Mouse (Mus musculus): ENCODE results near the gene A530016L24Rik. TPM values are rescaled to one million over a fixed set of nuclear protein-coding genes. Genes with fewer than 3 reads are reported as not detected.

The A530016L24Rik gene
- total RNA-seq (2021) = 1 to 10 TPM in 1 of 2 experiments, under 1 TPM in 1; 0.48 to 1.9 TPM
- long read RNA-seq, experiment 1, partial matches to known transcripts = 1 of 2 reads
- long read RNA-seq, experiment 1, other reads (novel, unspliced or antisense) = 1 of 2 reads
- long read RNA-seq, experiment 2, partial matches to known transcripts = 0 of 4 reads
- long read RNA-seq, experiment 2, other reads (novel, unspliced or antisense) = 2 of 4 reads

DNA sequence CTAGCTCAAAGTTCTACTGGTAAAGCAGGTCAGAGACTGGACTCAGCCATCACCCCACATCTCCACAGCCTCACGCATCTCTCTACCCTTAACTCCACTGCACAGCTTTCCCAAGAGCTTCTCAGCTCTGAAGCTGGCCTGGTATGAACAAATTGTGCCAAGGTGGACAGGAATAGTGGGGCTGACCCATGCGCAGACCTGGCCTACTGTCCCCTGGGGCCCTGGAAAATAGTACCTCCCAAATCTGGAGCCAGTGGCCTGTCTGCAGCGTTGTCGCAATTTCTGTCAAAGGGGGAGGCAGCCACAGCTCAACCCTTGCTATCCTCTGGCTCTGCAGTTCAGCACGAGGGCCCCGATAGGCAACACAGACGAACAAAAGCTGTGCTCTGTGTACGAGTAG is at the start of gene A530016L24Rik:
Gene A530016L24Rik (plus strand): TSS at position 315 of the 400 bp plus-strand sequence.
- peak within 1 kb of the TSS; percentile 70 for H3K27ac ChIP-seq
- DNase-seq = no peak
- intact Hi-C loops (cut with DNase I) = no loop called here
- TF ChIP-seq CTCF (IDR thresholded peaks at IDR 0.05) = no peak
- H3K4me3 ChIP-seq = no peak within 1 kb of the TSS

- Histone ChIP-seq H3K4me3 (no peak overlapping the region), H3K27ac (no peak overlapping the region)
- TF ChIP-seq CTCF (IDR thresholded peaks at IDR 0.05) = no peak
- intact Hi-C loops (cut with DNase I) = no loop called here
- no peak for DNase-seq
These were observed 49.3 kb upstream of the A530016L24Rik start for GRCm38 (mm10) chr12:112439993-112440392.

- DNase-seq = no peak
- no peak overlapping the region for H3K4me3 ChIP-seq
- H3K27ac ChIP-seq = peak overlapping the region; percentile 83
- TF ChIP-seq CTCF (IDR thresholded peaks at IDR 0.05) = no peak
- intact Hi-C loops (cut with DNase I) = no loop called here
These were observed 40.0 kb upstream of the A530016L24Rik start for GRCm38 (mm10) chr12:112449144-112449827.

DNA sequence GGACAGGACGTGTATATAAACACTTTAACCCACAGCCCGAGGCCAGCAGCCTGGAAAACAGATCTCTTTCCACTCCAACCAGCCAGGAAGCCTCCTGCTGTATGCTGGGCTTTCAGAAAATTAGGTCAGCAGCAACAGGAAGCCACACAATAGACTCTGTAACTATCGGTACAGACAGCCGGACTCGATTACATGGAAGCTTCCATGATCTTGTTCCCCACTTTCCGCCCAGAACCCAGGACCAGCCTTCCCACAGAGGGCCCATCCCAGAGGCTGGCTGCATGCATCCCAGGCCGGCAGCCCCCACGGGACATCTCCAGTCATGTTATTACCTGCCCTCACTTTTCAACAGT is 39.4 kb upstream of the A530016L24Rik start:
- no peak for TF ChIP-seq CTCF (IDR thresholded peaks at IDR 0.05)
- intact Hi-C loops (cut with DNase I) = no loop called here
- no peak for DNase-seq
- Histone ChIP-seq H3K27ac (peak overlapping the region; percentile 83), H3K4me3 (no peak overlapping the region)

DNA sequence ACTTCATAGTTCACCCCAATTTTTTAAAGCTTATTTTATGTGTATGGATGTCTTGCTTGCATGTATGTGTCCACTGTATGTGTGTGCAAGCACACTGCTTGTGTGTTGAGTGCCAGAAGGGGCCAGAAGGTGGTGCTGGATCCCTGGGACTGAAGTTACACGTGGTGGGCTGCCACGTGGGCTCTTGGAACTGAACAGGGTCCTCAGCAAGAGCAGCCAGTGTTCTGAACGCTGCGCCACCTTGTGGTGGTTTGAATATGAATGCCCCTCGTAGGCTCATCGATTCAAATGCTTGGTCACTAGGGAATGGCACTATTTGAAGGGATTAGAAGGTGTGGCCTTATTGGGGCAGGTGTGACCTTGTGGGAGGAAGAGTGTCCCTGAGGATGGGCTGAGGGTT is 38.4 kb upstream of the A530016L24Rik start:
- Histone ChIP-seq H3K4me3 (no peak overlapping the region), H3K27ac (no peak overlapping the region)
- peak; percentile 41 for DNase-seq
- peak; percentile 65 for TF ChIP-seq CTCF (IDR thresholded peaks at IDR 0.05)
- intact Hi-C loops (cut with DNase I) = loop anchor here (1.0 kb wide), 1 partner anchor 306 kb away; no protein-coding TSS in a partner anchor

GRCm38 (mm10) chr12:112451381-112451780 is 37.9 kb upstream of the A530016L24Rik start:
- intact Hi-C loops (cut with DNase I) = loop anchor here (1.0 kb wide), 1 partner anchor 306 kb away; no protein-coding TSS in a partner anchor
- no peak for TF ChIP-seq CTCF (IDR thresholded peaks at IDR 0.05)
- no peak for DNase-seq
- no peak overlapping the region for H3K4me3 ChIP-seq
- H3K27ac ChIP-seq = no peak overlapping the region

- no peak for TF ChIP-seq CTCF (IDR thresholded peaks at IDR 0.05)
- Histone ChIP-seq H3K27ac (no peak overlapping the region), H3K4me3 (no peak overlapping the region)
- intact Hi-C loops (cut with DNase I) = loop anchor here (1.0 kb wide), 1 partner anchor 307 kb away; no protein-coding TSS in a partner anchor
- DNase-seq = no peak
These were observed 37.4 kb upstream of the A530016L24Rik start for GRCm38 (mm10) chr12:112451826-112452225.

- intact Hi-C loops (cut with DNase I) = no loop called here
- no peak for TF ChIP-seq CTCF (IDR thresholded peaks at IDR 0.05)
- DNase-seq = no peak
- no peak overlapping the region for H3K4me3 ChIP-seq
- H3K27ac ChIP-seq = peak overlapping the region; percentile 69
These were observed 33.0 kb upstream of the A530016L24Rik start for GRCm38 (mm10) chr12:112456144-112456713.

GRCm38 (mm10) chr12:112457839-112458238 is 31.4 kb upstream of the A530016L24Rik start:
- no peak overlapping the region for H3K4me3 ChIP-seq
- no peak for TF ChIP-seq CTCF (IDR thresholded peaks at IDR 0.05)
- no peak overlapping the region for H3K27ac ChIP-seq
- intact Hi-C loops (cut with DNase I) = no loop called here
- DNase-seq = no peak

DNA sequence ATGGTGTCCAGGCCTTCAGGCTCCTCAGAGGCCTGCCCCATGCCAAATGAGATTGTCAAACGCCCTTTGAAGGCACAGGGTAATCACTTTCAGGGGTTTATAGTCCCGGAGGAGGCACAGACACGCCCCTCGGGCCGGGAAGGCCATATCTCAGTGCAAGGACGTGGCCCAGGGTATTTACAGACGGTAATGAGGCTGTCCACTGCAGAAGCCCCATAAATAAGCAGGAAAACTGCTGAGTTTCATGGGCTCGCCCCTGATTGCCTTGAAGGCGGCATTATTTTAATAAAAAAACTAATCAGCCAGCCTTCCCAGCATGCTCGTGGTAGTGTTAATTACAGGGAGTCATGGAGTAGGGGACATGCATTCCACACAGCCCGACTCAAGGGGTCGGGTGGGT is 26.8 kb upstream of the A530016L24Rik start:
- intact Hi-C loops (cut with DNase I) = no loop called here
- Histone ChIP-seq H3K27ac (no peak overlapping the region), H3K4me3 (no peak overlapping the region)
- no peak for TF ChIP-seq CTCF (IDR thresholded peaks at IDR 0.05)
- no peak for DNase-seq

DNA sequence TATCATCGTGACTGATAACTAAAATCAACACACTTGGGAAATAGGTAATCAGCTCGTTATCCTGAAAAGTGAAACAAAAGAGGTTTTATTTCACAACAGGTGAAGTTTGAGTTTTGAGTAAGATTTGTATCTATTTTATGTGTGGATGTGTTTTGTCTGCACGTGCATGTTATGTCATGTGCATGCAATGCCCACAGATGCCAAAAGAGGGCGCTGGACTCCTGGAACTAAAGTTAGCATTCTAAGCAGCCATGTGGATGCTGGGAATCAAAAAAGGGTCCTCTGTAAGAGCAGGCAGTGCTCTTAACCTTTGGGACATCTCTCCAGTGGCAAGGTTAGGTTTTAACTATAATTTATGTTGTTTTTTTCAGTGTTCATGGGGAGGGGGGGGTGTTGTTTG is 26.0 kb upstream of the A530016L24Rik start:
- intact Hi-C loops (cut with DNase I) = no loop called here
- Histone ChIP-seq H3K27ac (no peak overlapping the region), H3K4me3 (no peak overlapping the region)
- TF ChIP-seq CTCF (IDR thresholded peaks at IDR 0.05) = peak; percentile 5; the same call in 1 of the 2 replicates
- no peak for DNase-seq

DNA sequence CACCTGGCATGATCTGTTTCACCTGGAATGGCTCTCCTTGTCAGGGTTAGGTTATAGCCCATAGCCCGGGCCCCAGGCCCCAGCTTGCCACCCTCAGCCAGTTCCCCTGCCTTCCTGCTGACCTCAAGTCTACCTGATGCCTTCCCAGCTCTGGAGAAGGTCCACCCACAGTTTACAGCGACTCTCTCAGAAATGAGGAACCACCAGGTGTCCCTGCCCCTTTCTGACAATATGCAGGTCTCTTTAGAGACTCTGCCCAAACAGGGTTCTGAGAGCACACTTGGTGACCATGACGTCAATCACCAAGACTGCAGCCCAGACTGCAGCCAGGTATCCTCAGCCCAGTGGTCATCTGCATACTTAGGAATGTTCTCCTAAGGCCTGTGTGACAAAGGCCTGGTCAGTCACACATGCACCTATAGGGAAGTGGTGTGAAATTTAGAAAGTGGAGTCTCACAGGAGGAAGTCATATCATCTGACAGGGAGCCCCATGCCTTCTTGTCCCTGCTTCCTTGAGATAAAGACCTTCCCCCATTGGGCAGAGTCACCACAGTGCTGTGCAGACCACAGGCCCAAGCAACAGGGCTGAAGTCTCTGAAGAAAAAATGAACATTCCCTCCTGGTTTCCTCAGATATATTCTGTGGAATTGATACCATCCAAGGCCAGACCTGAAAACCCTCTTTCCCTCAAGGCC is 25.4 kb upstream of the A530016L24Rik start:
- Histone ChIP-seq H3K4me3 (no peak overlapping the region), H3K27ac (no peak overlapping the region)
- DNase-seq = no peak
- intact Hi-C loops (cut with DNase I) = no loop called here
- TF ChIP-seq CTCF (IDR thresholded peaks at IDR 0.05) = no peak

DNA sequence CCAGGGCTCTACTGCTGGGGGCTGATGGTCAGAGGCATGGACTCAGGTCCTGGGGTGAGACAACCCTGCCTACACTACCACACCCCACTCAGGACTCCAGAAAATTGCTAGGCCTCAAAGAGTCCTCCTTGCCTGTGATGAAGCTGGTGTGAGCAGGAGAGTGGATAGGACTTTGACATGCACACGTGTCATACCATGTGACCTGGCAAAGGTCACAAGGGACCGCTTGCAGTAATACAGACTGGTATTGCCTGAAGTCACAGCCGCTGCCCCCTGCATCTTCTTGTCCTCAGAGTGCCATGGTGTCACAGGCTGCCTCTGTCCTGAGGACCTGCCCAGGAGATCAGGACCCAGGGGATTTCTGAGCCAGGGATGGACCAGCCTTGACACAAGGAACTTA is 24.7 kb upstream of the A530016L24Rik start:
- Histone ChIP-seq H3K27ac (no peak overlapping the region), H3K4me3 (no peak overlapping the region)
- no peak for TF ChIP-seq CTCF (IDR thresholded peaks at IDR 0.05)
- no peak for DNase-seq
- intact Hi-C loops (cut with DNase I) = no loop called here
